Mouse (Mus musculus) erythroblast, embryonic 14.5 days (primary cell): ENCODE results near the gene Ppm1h. TPM values are rescaled to one million over a fixed set of nuclear protein-coding genes. Genes with fewer than 3 reads are reported as not detected.

Experiments used
- H3K27me3 ChIP-seq: 2 replicates; pipeline ENCODE4 v1.6.1; 2012; ENCODE audit warnings: inconsistent platforms; ENCODE audit not compliant: control insufficient read depth
- H3K36me3 ChIP-seq: 2 replicates; pipeline ENCODE4 v1.6.1; 2012; ENCODE audit warnings: mild to moderate bottlenecking, inconsistent platforms; ENCODE audit not compliant: control insufficient read depth
- H3K4me1 ChIP-seq: 2 replicates; pipeline ENCODE4 v1.6.1; 2012; ENCODE audit warnings: inconsistent platforms; ENCODE audit not compliant: control insufficient read depth
- H3K4me3 ChIP-seq: replicated peaks from 2 replicates; pipeline ENCODE3; 2012; ENCODE audit warnings: moderate library complexity, mild to moderate bottlenecking, inconsistent platforms
- H3K9me3 ChIP-seq: 2 replicates; pipeline ENCODE4 v1.6.1; 2012; ENCODE audit warnings: low read length, inconsistent platforms, mixed read lengths; ENCODE audit not compliant: control insufficient read depth
- GATA1 ChIP-seq: IDR thresholded peaks from 2 replicates; pipeline ENCODE4 v1.6.1; 2012; ENCODE audit warnings: low read length, inconsistent platforms, mixed read lengths
- TAL1 ChIP-seq: IDR thresholded peaks from 3 replicates; pipeline ENCODE4 v1.6.1; 2012; ENCODE audit warnings: low read length, inconsistent platforms, mixed read lengths
- polyA plus RNA-seq: library from polyadenylated mRNA; stranded (reverse); fragments of >175 nt; gene quantifications from 2 replicates; pipeline ENCODE4 v1.2.3, GENCODE M21; 2012

The Ppm1h gene
- polyA plus RNA-seq, 1 experiment, result not detected

GRCm38 (mm10) chr10:122672044-122672443 is 6.5 kb upstream of the Ppm1h start:
- H3K36me3 ChIP-seq, result no peaks in the 10 kb centered on the region
- no peak overlapping the region for H3K4me3 ChIP-seq
- no peak for TF ChIP-seq TAL1
- no peak for TF ChIP-seq GATA1
- no peaks in the 10 kb centered on the region for H3K4me1 ChIP-seq
- H3K9me3 ChIP-seq, result no peaks in the 10 kb centered on the region
- H3K27me3 ChIP-seq, result no peaks in the 10 kb centered on the region

GRCm38 (mm10) chr10:122679437-122680045 is 979 bp downstream of the Ppm1h start:
- Histone ChIP-seq H3K4me1 (no peaks in the 10 kb centered on the region), H3K4me3 (peak overlapping the region; percentile 52), H3K36me3 (no peaks in the 10 kb centered on the region), H3K27me3 (peaks cover 43% of the 10 kb centered on the region), H3K9me3 (no peaks in the 10 kb centered on the region)
- TF ChIP-seq GATA1 (no peak), TAL1 (no peak)

- no peak for TF ChIP-seq GATA1
- Histone ChIP-seq H3K36me3 (no peaks in the 10 kb centered on the region), H3K27me3 (peaks cover 43% of the 10 kb centered on the region), H3K4me1 (no peaks in the 10 kb centered on the region), H3K9me3 (no peaks in the 10 kb centered on the region), H3K4me3 (no peak overlapping the region)
Measured at GRCm38 (mm10) chr10:122680387-122681084, 2.0 kb downstream of the Ppm1h start.

GRCm38 (mm10) chr10:122681085-122681408 is 2.5 kb downstream of the Ppm1h start:
- no peaks in the 10 kb centered on the region for H3K36me3 ChIP-seq
- no peaks in the 10 kb centered on the region for H3K4me1 ChIP-seq
- TF ChIP-seq GATA1 (no peak), TAL1 (no peak)
- H3K9me3 ChIP-seq, result no peaks in the 10 kb centered on the region
- no peak overlapping the region for H3K4me3 ChIP-seq
- peaks cover 43% of the 10 kb centered on the region for H3K27me3 ChIP-seq

- H3K9me3 ChIP-seq, result no peaks in the 10 kb centered on the region
- peaks cover 26% of the 10 kb centered on the region for H3K27me3 ChIP-seq
- H3K36me3 ChIP-seq, result no peaks in the 10 kb centered on the region
- H3K4me3 ChIP-seq, result no peak overlapping the region
- no peaks in the 10 kb centered on the region for H3K4me1 ChIP-seq
- no peak for TF ChIP-seq TAL1
- TF ChIP-seq GATA1, result no peak
Measured at GRCm38 (mm10) chr10:122683819-122684330, 5.3 kb downstream of the Ppm1h start.

GRCm38 (mm10) chr10:122685297-122685696 is 6.7 kb downstream of the Ppm1h start:
- H3K9me3 ChIP-seq, result no peaks in the 10 kb centered on the region
- no peak overlapping the region for H3K4me3 ChIP-seq
- TF ChIP-seq GATA1, result no peak
- peaks cover 12% of the 10 kb centered on the region for H3K27me3 ChIP-seq
- no peaks in the 10 kb centered on the region for H3K36me3 ChIP-seq
- no peaks in the 10 kb centered on the region for H3K4me1 ChIP-seq

- Histone ChIP-seq H3K4me1 (no peaks in the 10 kb centered on the region), H3K9me3 (no peaks in the 10 kb centered on the region), H3K36me3 (no peaks in the 10 kb centered on the region), H3K4me3 (no peak overlapping the region), H3K27me3 (peaks cover 6% of the 10 kb centered on the region)
- TF ChIP-seq TAL1, result no peak
- TF ChIP-seq GATA1, result no peak
Measured at GRCm38 (mm10) chr10:122685836-122686531, 7.4 kb downstream of the Ppm1h start.

GRCm38 (mm10) chr10:122690698-122691097 is 12.1 kb downstream of the Ppm1h start:
- H3K36me3 ChIP-seq, result no peaks in the 10 kb centered on the region
- no peak overlapping the region for H3K4me3 ChIP-seq
- H3K4me1 ChIP-seq, result no peaks in the 10 kb centered on the region
- H3K9me3 ChIP-seq, result no peaks in the 10 kb centered on the region
- TF ChIP-seq TAL1, result no peak
- no peak for TF ChIP-seq GATA1
- H3K27me3 ChIP-seq, result no peaks in the 10 kb centered on the region

- no peaks in the 10 kb centered on the region for H3K4me1 ChIP-seq
- no peaks in the 10 kb centered on the region for H3K27me3 ChIP-seq
- H3K36me3 ChIP-seq, result no peaks in the 10 kb centered on the region
- TF ChIP-seq GATA1 (no peak), TAL1 (no peak)
- H3K9me3 ChIP-seq, result peaks cover 2% of the 10 kb centered on the region; the same call in 1 of the 2 replicates
- H3K4me3 ChIP-seq, result no peak overlapping the region
Measured at GRCm38 (mm10) chr10:122693158-122693777, 14.7 kb downstream of the Ppm1h start.
